Mouse (Mus musculus) neutrophil, adult 65 days (primary cell): ENCODE measurements around the gene Tmem256. TPM values are rescaled to one million over a fixed set of nuclear protein-coding genes. Genes with fewer than 3 reads are reported as not detected.

Source experiments
- total RNA-seq: library from RNA; stranded (reverse); gene quantifications from 2 replicates; pipeline ENCODE4 v1.2.4, GENCODE M21; 2023

The Tmem256 gene
- 76.0 and 86.7 TPM in 2 replicates for total RNA-seq

DNA sequence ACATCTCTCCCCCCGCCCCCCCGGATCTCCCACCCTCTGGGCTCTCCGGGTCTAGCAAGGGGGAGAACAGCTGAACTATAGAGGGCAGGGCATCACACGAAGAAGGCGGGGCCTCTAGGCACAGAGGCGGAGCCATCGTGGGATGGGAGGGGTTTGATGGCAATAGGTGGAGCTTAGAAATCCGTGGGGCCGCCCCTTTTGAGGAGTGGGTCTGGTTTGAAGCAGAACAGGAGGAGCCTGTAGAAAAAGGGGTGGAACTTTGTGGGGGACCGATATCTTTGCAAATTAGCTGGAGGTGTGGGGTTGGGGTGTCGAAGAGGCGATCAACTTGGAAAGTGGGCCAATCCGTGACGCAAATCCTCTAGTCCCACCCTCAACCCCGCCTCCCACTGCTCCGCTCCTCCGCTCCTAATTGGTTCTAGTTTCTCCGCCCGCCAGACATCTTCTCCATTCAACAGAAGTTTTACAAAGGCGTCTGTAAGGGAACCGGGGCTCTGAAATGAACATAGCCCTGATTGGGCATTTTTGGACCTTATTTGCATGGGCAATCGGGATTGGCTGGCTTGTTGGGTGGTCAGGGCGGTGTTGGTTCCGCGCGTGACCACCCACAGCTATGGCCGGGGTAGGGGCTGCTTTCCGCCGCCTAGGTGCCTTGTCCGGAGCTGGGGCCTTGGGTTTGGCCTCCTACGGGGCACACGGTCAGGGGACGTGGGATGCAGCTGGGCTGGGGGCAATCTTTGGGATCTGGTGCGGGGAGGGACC is at the start of gene Tmem256:
Tmem256 (plus strand) TSS at position 563 of the 762 bp plus-strand sequence.

DNA sequence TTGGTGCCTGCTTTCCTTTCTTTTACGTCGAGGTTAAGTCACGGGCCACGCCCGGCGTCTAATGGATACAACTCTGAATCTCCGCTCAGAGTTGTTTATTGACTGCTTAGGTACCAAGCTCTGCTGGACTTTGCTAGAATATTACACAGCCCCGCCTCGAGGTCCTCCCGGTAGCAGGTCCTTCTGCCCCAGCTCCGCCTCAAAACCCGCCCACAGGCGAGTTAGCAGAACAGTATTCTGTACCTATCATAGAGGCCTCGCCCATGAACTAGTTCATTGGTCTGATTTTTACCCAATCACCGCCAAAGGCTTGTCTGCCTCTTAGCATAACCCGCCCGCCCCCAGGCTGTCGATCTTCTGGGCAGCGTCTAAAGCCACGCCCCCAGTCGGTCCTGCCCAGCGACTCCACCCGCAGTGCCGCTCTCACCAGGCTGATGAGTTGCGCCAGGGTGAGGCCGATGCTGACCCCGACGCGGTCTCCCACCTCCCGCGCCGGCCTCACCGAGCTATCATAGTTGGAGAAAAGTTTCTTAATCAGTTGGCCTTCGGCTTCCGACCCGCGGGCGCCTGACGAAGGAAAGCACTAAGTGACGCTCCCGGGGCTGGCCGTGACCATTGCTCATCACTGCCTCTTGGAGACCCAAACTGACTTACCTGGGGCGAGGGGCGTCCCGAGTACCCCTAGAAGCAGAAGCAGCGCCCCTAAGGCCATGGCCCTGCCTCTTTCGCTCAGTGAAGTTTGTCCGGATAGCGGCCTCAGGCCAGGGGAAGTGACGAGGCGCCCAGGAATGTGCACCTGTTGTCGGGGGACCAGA is 42.9 kb upstream of the Tmem256 start, which contains the start of gene Chrnb1:
Chrnb1 (minus strand) TSS at position 776 of the 815 bp plus-strand sequence.

DNA sequence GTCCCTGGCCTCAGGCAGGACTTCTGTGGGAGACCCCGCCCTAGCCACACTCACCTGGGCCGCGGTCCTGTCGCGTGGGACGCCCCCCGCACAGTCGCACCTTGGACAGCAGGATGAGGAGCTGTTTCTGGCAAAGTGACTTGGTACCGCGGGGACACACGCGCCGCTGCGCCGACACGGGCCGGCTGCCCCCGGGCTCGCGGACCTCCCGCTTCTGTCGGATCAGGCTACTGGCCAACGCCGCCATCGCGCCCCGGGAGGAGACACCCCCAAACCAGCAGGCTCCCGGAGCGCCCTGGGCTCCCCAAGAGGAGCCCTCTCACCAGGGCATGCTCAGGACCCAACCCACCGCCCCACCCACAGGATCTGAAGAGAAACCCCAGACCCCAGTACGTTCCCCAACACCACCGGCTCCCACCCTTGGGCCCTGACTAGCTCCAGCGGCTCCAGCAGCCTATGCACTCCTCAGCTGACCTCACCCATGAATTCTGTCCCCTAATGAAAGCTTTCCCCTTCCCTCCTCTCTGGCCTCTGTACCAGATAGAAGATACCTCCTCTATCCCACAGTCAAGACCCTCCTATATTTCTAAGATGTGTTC is 36.8 kb upstream of the Tmem256 start, which contains the start of gene Fgf11:
Fgf11 (minus strand) TSS at position 479 of the 599 bp plus-strand sequence.

DNA sequence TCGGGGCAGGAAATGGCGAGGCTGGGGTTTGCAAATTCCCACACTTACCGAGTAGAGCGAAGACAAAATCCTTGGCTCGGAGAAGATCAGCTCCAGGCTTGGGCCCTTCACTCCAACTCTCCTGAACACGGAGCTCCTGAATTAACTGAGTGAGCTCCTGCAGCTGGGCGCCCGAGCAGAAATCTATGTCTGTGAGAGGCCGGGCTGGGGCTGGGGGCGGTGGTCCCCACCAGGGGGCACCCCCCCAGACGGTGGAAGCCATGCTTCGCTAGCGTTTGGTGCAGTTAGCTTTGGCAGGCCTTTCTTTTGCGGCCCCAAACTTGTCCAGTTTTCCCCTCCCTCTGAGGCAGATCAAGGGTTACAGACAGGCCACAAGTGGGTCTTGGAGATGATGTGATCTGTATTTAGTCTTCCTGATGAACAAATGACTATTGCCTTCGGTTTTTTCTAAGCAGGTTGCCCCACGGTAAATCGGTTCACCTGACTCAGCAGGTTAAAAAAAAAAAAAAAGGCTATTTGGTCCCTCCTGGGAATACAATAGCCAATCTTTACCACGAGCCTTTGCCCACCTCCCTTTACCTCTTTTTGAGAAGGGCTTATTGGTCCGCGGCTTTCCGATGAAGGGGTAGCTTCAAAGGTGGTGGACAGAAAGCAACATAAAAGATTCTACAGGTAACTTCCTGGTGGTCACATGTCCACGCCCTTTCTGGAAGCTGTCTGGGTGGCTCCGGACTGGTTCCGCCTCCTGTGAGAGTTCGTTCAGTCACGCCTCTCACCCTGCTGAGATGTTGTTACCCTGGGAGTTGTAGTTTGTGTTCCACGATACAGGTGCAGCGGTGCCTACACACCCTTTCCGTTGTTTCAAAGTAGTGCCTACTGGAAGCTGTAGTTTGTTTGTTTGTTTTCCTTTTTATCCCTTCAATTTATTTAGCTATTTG is 33.1 kb upstream of the Tmem256 start, which contains the start of gene Tmem102:
Tmem102 (minus strand) TSS at position 653 of the 938 bp plus-strand sequence.

DNA sequence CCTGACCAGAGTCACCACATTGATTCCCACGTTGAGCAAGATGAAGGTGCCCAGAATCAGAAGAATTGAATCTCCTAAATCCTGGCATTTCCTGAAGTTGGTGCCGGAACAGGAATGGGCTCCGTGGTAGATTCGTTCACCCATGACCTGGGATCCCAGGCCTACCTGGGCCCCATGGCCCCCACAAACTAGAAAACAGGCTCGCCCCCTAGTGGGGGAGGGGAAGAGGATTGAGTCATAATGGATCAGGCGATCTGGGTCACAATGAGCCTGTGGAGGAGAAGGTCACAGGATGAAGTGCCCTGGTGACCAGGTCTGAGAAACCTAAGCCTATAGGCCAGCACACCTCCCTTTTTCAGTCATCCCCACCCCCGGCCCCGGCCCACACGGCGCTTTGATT is 23.2 kb upstream of the Tmem256 start, which contains the start of gene Gm39566:
Gm39566 (minus strand) TSS at position 144 of the 400 bp plus-strand sequence.

GRCm38 (mm10) chr11:69818365-69818764 is 19.9 kb upstream of the Tmem256 start, which contains the start of gene Spem2:
TSS of gene Spem2 (minus strand) at chr11:69818465.

GRCm38 (mm10) chr11:69822080-69822479 is 16.2 kb upstream of the Tmem256 start, which contains the start of gene Spem1:
TSS of gene Spem1 (minus strand) at chr11:69822180.

DNA sequence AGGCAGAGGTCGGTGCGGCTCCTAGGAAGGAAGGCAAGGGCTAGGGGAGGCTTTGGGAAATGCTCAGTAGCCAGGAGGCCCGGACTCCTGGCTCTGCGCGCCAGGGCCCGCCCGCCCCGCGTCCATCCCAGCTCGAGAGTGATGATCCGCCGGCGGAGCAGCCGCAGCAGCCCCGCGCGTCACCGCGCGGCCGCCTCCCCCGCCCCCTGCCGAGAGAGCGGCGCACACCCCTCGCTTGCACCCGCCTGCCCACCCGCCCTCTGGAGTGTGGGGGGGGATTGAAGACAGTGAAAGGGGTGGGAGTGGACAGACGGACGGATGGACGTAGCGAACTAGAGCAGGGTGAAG is 736 bp upstream of the Tmem256 start, which contains the start of gene Nlgn2:
Nlgn2 (minus strand) TSS at position 181 of the 348 bp plus-strand sequence.

GRCm38 (mm10) chr11:69846198-69846680 is 7.9 kb downstream of the Tmem256 start, which contains the start of gene Plscr3:
TSS of gene Plscr3 (plus strand) at chr11:69846376.

GRCm38 (mm10) chr11:69858113-69858998 is 20.0 kb downstream of the Tmem256 start, which contains the start of gene Tnk1:
TSS of gene Tnk1 (minus strand) at chr11:69858730.

GRCm38 (mm10) chr11:69877878-69878277 is 39.6 kb downstream of the Tmem256 start, which contains the start of gene Tmem95:
TSS of gene Tmem95 (minus strand) at chr11:69878018.

DNA sequence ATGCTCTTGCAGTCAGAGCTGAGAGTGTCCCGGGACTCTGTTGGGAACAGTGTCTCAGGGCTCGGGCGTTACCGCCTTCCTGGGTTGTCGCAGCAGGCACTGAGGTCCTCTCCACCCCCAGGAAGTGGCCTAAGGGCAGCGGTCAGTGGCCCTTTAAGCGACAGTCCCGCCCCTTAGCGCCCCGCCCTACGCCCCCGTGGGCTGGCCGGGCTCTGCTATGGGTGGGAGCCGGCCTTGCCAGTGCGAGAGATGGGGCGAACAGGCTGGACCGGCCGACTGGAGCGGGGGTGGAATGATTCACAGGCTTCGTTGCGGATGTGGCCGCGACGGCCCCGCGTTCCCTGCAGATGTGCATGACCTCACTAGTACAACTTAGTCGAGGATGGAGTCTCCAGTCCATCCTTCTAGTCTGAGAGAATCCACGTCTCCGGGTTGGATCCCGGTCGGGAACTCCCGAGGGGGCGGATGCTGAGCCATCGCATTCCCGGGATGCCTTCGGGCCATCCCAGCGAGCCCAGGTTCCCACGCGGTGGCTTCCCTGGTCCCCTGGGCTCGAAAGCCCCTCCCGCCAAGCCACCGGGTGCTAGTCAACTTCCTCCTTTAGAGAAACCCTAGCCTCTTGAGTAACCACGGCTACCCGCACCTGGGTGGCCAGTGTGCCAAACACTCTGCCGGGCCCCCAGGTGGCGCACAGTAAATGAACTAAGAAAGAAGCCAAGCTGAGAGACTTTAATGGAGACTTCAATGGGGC is 42.7 kb downstream of the Tmem256 start, which contains the start of gene Kctd11:
Kctd11 (minus strand) TSS at position 554 of the 751 bp plus-strand sequence.

Other genes with a start within 250 kb of the Tmem256 start
- not detected in 2 replicates for gene Atp1b2, start 232.6 kb upstream of the Tmem256 start, total RNA-seq
- gene Shbg, start 220.6 kb upstream of the Tmem256 start, total RNA-seq, result not detected in 2 replicates
- gene Sat2, start 216.5 kb upstream of the Tmem256 start, total RNA-seq, result not detected in 2 replicates
- gene Fxr2, start 205.5 kb upstream of the Tmem256 start, total RNA-seq, result 43.9 and 65.2 TPM in 2 replicates
- gene Sox15, start 183.2 kb upstream of the Tmem256 start, total RNA-seq, result 0.95 TPM in 1 of 2 replicates, not detected in the other
- gene Mpdu1, start 175.9 kb upstream of the Tmem256 start, total RNA-seq, result 67.2 and 77.6 TPM in 2 replicates
- gene Cd68, start 172.4 kb upstream of the Tmem256 start, total RNA-seq, result 79.5 and 104 TPM in 2 replicates
- gene Eif4a1, start 166.1 kb upstream of the Tmem256 start, total RNA-seq, result 525 and 565 TPM in 2 replicates
- gene Senp3, start 156.4 kb upstream of the Tmem256 start, total RNA-seq, result 77.3 and 91.6 TPM in 2 replicates
- gene Tnfsf13, start 152.7 kb upstream of the Tmem256 start, total RNA-seq, result 10.0 and 11.1 TPM in 2 replicates
- 7.3 and 8.2 TPM in 2 replicates for gene Tnfsf12, start 142.7 kb upstream of the Tmem256 start, total RNA-seq
- gene Tnfsfm13, start 142.4 kb upstream of the Tmem256 start, total RNA-seq, result 1.4 and 4.9 TPM in 2 replicates
- gene Polr2a, start 79.9 kb upstream of the Tmem256 start, total RNA-seq, result 74.6 and 76.6 TPM in 2 replicates
- not detected in 2 replicates for gene Slc35g3, start 76.5 kb upstream of the Tmem256 start, total RNA-seq
- 0.70 and 1.2 TPM in 2 replicates for gene Zbtb4, start 72.6 kb upstream of the Tmem256 start, total RNA-seq
- gene Chrnb1, start 42.6 kb upstream of the Tmem256 start, total RNA-seq, result 0.54 and 1.0 TPM in 2 replicates
- not detected in 2 replicates for gene Fgf11, start 36.7 kb upstream of the Tmem256 start, total RNA-seq
- not detected in 2 replicates for gene Tmem102, start 32.9 kb upstream of the Tmem256 start, total RNA-seq
- not detected in 2 replicates for gene Gm39566, start 23.2 kb upstream of the Tmem256 start, total RNA-seq
- gene Spem2, start 20.0 kb upstream of the Tmem256 start, total RNA-seq, result not detected in 2 replicates
- gene Spem1, start 16.3 kb upstream of the Tmem256 start, total RNA-seq, result not detected in 2 replicates
- gene Nlgn2, start 730 bp upstream of the Tmem256 start, total RNA-seq, result 0.88 and 1.8 TPM in 2 replicates
- 26.2 and 36.2 TPM in 2 replicates for gene Plscr3, start 7.9 kb downstream of the Tmem256 start, total RNA-seq
- gene Tnk1, start 20.2 kb downstream of the Tmem256 start, total RNA-seq, result not detected in 2 replicates
- 0.84 TPM in 1 of 2 replicates, not detected in the other for gene Tmem95, start 39.5 kb downstream of the Tmem256 start, total RNA-seq
- gene Kctd11, start 42.9 kb downstream of the Tmem256 start, total RNA-seq, result 6.8 TPM in 2 replicates
- gene Acap1, start 57.0 kb downstream of the Tmem256 start, total RNA-seq, result 262 and 323 TPM in 2 replicates
- 1.2 and 2.6 TPM in 2 replicates for gene 2810408A11Rik, start 62.5 kb downstream of the Tmem256 start, total RNA-seq
- gene Neurl4, start 62.6 kb downstream of the Tmem256 start, total RNA-seq, result 17.7 and 25.0 TPM in 2 replicates
- 71.0 and 76.8 TPM in 2 replicates for gene Gps2, start 75.4 kb downstream of the Tmem256 start, total RNA-seq
- 429 and 447 TPM in 2 replicates for gene Eif5a, start 83.4 kb downstream of the Tmem256 start, total RNA-seq
- not detected in 2 replicates for gene Ybx2, start 97.3 kb downstream of the Tmem256 start, total RNA-seq
- gene Slc2a4, start 109.7 kb downstream of the Tmem256 start, total RNA-seq, result 0.20 TPM in 1 of 2 replicates, not detected in the other
- not detected in 2 replicates for gene Cldn7, start 126.3 kb downstream of the Tmem256 start, total RNA-seq
- gene Ctdnep1, start 142.6 kb downstream of the Tmem256 start, total RNA-seq, result 57.0 and 90.8 TPM in 2 replicates
- gene Elp5, start 144.0 kb downstream of the Tmem256 start, total RNA-seq, result 24.6 and 25.4 TPM in 2 replicates
- gene Gabarap, start 152.6 kb downstream of the Tmem256 start, total RNA-seq, result 585 and 586 TPM in 2 replicates
- 41.1 and 46.0 TPM in 2 replicates for gene Phf23, start 157.3 kb downstream of the Tmem256 start, total RNA-seq
- gene Dvl2, start 162.1 kb downstream of the Tmem256 start, total RNA-seq, result 18.1 and 19.3 TPM in 2 replicates
- gene Acadvl, start 176.9 kb downstream of the Tmem256 start, total RNA-seq, result 41.4 and 52.4 TPM in 2 replicates
- gene Dlg4, start 178.4 kb downstream of the Tmem256 start, total RNA-seq, result 3.3 and 6.2 TPM in 2 replicates
- gene Asgr1, start 215.6 kb downstream of the Tmem256 start, total RNA-seq, result not detected in 2 replicates